Mouse (Mus musculus) thymus, postnatal 14 days (tissue): ENCODE results near the gene 9130019O22Rik.

Source experiments
- DNase-seq: peaks from one replicate; pipeline ENCODE4 v3.0.0; 2021

Gene 9130019O22Rik

GRCm38 (mm10) chr7:127337636-127338035, 49.3 kb downstream of the 9130019O22Rik start:
- DNase-seq = no peak

DNA sequence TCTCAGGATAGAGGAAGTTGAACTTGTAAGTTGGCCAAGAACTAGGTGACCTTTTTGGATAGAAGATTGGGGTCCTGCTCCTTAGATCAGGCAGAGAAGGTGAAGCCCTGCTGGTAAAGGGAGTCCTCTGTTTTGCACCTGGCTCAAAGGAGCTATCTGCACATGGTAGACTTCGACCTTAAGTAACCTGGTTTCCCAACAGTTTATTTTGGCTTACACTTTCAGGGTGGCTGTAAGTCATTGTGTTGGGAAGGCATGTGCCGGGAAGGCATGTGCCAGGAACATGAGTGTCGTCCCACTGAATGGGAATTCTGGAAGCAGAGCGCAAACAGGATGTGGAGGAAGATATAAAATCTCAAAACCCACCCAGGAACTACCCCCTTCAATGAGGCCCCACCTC, 51.4 kb downstream of the 9130019O22Rik start:
- no peak for DNase-seq

GRCm38 (mm10) chr7:127333240-127333639, 53.7 kb downstream of the 9130019O22Rik start:
- no peak for DNase-seq
